Mouse (Mus musculus) limb, embryonic 15.5 days (tissue): ENCODE measurements around the gene Srp14. TPM values are rescaled to one million over a fixed set of nuclear protein-coding genes. Genes with fewer than 3 reads are reported as not detected.

Experiments
- ATAC-seq: fragments of 200-750 bp; cut with Nextera tagmentation; 2 replicates; pipeline ENCODE4 v1.8.0; 2017; ENCODE audit warnings: low read depth, moderate TSS enrichment; ENCODE audit not compliant: insufficient number of reproducible peaks, low FRiP score, low TSS enrichment
- H3K27ac ChIP-seq: fragments of 300-500 bp; sonication (generic); 2 replicates; pipeline ENCODE4 v1.5.1; 2015; ENCODE audit warnings: moderate library complexity, mild to moderate bottlenecking, inconsistent platforms
- H3K27me3 ChIP-seq: fragments of 300-500 bp; sonication (generic); 2 replicates; pipeline ENCODE4 v1.6.1; 2015; ENCODE audit warnings: inconsistent platforms
- H3K36me3 ChIP-seq: fragments of 300-500 bp; sonication (generic); 2 replicates; pipeline ENCODE4 v1.6.1; 2015; ENCODE audit warnings: inconsistent platforms
- H3K4me1 ChIP-seq: fragments of 300-500 bp; sonication (generic); 2 replicates; pipeline ENCODE4 v1.6.1; 2015; ENCODE audit warnings: inconsistent platforms
- H3K4me2 ChIP-seq: fragments of 300-500 bp; sonication (generic); 2 replicates; pipeline ENCODE4 v1.6.1; 2015; ENCODE audit warnings: mild to moderate bottlenecking, inconsistent platforms
- H3K4me3 ChIP-seq: fragments of 300-500 bp; sonication (generic); 2 replicates; pipeline ENCODE4 v1.5.1; 2015; ENCODE audit warnings: mild to moderate bottlenecking, inconsistent platforms
- H3K9ac ChIP-seq: fragments of 300-500 bp; sonication (generic); 2 replicates; pipeline ENCODE4 v1.6.1; 2015; ENCODE audit warnings: inconsistent platforms
- H3K9me3 ChIP-seq: fragments of 300-500 bp; sonication (generic); 2 replicates; pipeline ENCODE4 v1.6.1; 2016; ENCODE audit warnings: inconsistent platforms
- WGBS: fragments of 180-500 bp; shearing (Covaris S2); methylation state at CpG from one replicate; pipeline ENCODE4 v1.1.7; 2015; 5-methylcytosine and 5-hydroxymethylcytosine counted together
- polyA plus RNA-seq: library from polyadenylated mRNA; unstranded; fragments of >200 nt; fragmentation: Nextera tagmentation; extraction: Ambion mirVana; gene quantifications from 2 replicates; pipeline ENCODE4 v1.2.1, GENCODE M21; 2015

Gene Srp14
- polyA plus RNA-seq, 1 experiment from 2014 or later, result 240 TPM

GRCm38 (mm10) chr2:118507126-118507525 lies 27.6 kb upstream of the Srp14 start:
- no peak overlapping the region for H3K4me2 ChIP-seq
- no peaks in the 10 kb centered on the region for H3K27me3 ChIP-seq
- peaks cover 22% of the 10 kb centered on the region for H3K4me1 ChIP-seq
- ATAC-seq, result no peak
- H3K36me3 ChIP-seq, result no peaks in the 10 kb centered on the region
- H3K9ac ChIP-seq, result no peak overlapping the region
- H3K9me3 ChIP-seq, result no peaks in the 10 kb centered on the region
- no peak overlapping the region for H3K27ac ChIP-seq
- no peak overlapping the region for H3K4me3 ChIP-seq
- 79% methylated on average over 7 of the region's 7 CpGs for WGBS

GRCm38 (mm10) chr2:118500191-118500590 lies 20.7 kb upstream of the Srp14 start:
- H3K4me2 ChIP-seq, result no peak overlapping the region
- ATAC-seq, result no peak
- H3K9ac ChIP-seq, result no peak overlapping the region
- WGBS, result 73% methylated on average over 2 of the region's 2 CpGs
- peak overlapping the region; percentile 48 for H3K27ac ChIP-seq
- H3K9me3 ChIP-seq, result no peaks in the 10 kb centered on the region
- H3K4me1 ChIP-seq, result peaks cover 33% of the 10 kb centered on the region
- H3K4me3 ChIP-seq, result no peak overlapping the region
- no peaks in the 10 kb centered on the region for H3K36me3 ChIP-seq
- no peaks in the 10 kb centered on the region for H3K27me3 ChIP-seq

GRCm38 (mm10) chr2:118499135-118499961 lies 19.8 kb upstream of the Srp14 start:
- Histone ChIP-seq H3K27me3 (no peaks in the 10 kb centered on the region), H3K4me3 (no peak overlapping the region), H3K4me2 (no peak overlapping the region), H3K4me1 (peaks cover 35% of the 10 kb centered on the region), H3K36me3 (no peaks in the 10 kb centered on the region), H3K9me3 (no peaks in the 10 kb centered on the region), H3K9ac (no peak overlapping the region), H3K27ac (peak overlapping the region; percentile 60)
- WGBS, result 14% methylated on average over 20 of the region's 20 CpGs
- peak; percentile 61 for ATAC-seq

GRCm38 (mm10) chr2:118498476-118498875 lies 19.0 kb upstream of the Srp14 start:
- H3K9ac ChIP-seq, result no peak overlapping the region
- no peak for ATAC-seq
- no peak overlapping the region for H3K27ac ChIP-seq
- no peak overlapping the region for H3K4me3 ChIP-seq
- peaks cover 35% of the 10 kb centered on the region for H3K4me1 ChIP-seq
- H3K27me3 ChIP-seq, result no peaks in the 10 kb centered on the region
- 81% methylated on average over 6 of the region's 6 CpGs for WGBS
- H3K4me2 ChIP-seq, result no peak overlapping the region
- no peaks in the 10 kb centered on the region for H3K9me3 ChIP-seq
- no peaks in the 10 kb centered on the region for H3K36me3 ChIP-seq

- no peaks in the 10 kb centered on the region for H3K27me3 ChIP-seq
- 81% methylated on average over 5 of the region's 5 CpGs for WGBS
- ATAC-seq, result no peak
- H3K4me2 ChIP-seq, result no peak overlapping the region
- H3K4me1 ChIP-seq, result peaks cover 35% of the 10 kb centered on the region
- no peak overlapping the region for H3K27ac ChIP-seq
- H3K9me3 ChIP-seq, result no peaks in the 10 kb centered on the region
- H3K4me3 ChIP-seq, result no peak overlapping the region
- no peak overlapping the region for H3K9ac ChIP-seq
- no peaks in the 10 kb centered on the region for H3K36me3 ChIP-seq
Measured at GRCm38 (mm10) chr2:118497890-118498289, 18.4 kb upstream of the Srp14 start.

- WGBS, result 72% methylated on average over 9 of the region's 9 CpGs
- Histone ChIP-seq H3K9ac (no peak overlapping the region), H3K27me3 (no peaks in the 10 kb centered on the region)
Measured at GRCm38 (mm10) chr2:118495024-118495423, 15.5 kb upstream of the Srp14 start.

GRCm38 (mm10) chr2:118491741-118492395 lies 12.4 kb upstream of the Srp14 start:
- no peaks in the 10 kb centered on the region for H3K36me3 ChIP-seq
- no peak overlapping the region for H3K27ac ChIP-seq
- H3K4me2 ChIP-seq, result no peak overlapping the region
- H3K4me3 ChIP-seq, result no peak overlapping the region
- no peak for ATAC-seq
- H3K27me3 ChIP-seq, result no peaks in the 10 kb centered on the region
- H3K9me3 ChIP-seq, result no peaks in the 10 kb centered on the region
- 65% methylated on average over 4 of the region's 4 CpGs for WGBS
- peaks cover 12% of the 10 kb centered on the region for H3K4me1 ChIP-seq
- no peak overlapping the region for H3K9ac ChIP-seq

More at GRCm38 (mm10) chr2:118495024-118495423, 15.5 kb upstream of the Srp14 start:
- Histone ChIP-seq H3K36me3 (no peaks in the 10 kb centered on the region), H3K9me3 (no peaks in the 10 kb centered on the region), H3K4me3 (no peak overlapping the region), H3K27ac (no peak overlapping the region), H3K4me1 (peaks cover 29% of the 10 kb centered on the region), H3K4me2 (no peak overlapping the region)
- no peak for ATAC-seq

- WGBS, result 38% methylated on average over 5 of the region's 5 CpGs
- Histone ChIP-seq H3K4me3 (no peak overlapping the region), H3K27me3 (no peaks in the 10 kb centered on the region), H3K27ac (no peak overlapping the region), H3K4me2 (no peak overlapping the region), H3K9ac (no peak overlapping the region), H3K9me3 (no peaks in the 10 kb centered on the region), H3K36me3 (no peaks in the 10 kb centered on the region), H3K4me1 (peaks cover 12% of the 10 kb centered on the region)
- ATAC-seq, result 0 out of 2 replicates have a peak, but pooled peaks have one; percentile 40
Measured at GRCm38 (mm10) chr2:118491281-118491731, 11.8 kb upstream of the Srp14 start.

- Histone ChIP-seq H3K9me3 (no peaks in the 10 kb centered on the region), H3K4me3 (no peak overlapping the region), H3K27me3 (no peaks in the 10 kb centered on the region), H3K4me1 (peaks cover 12% of the 10 kb centered on the region), H3K4me2 (no peak overlapping the region), H3K9ac (no peak overlapping the region), H3K36me3 (no peaks in the 10 kb centered on the region), H3K27ac (no peak overlapping the region; the same call in 1 of the 2 replicates)
- WGBS, result 29% methylated on average over 12 of the region's 12 CpGs
- 0 out of 2 replicates have a peak, but pooled peaks have one; percentile 31 for ATAC-seq
Measured at GRCm38 (mm10) chr2:118490241-118491091, 11.0 kb upstream of the Srp14 start.

GRCm38 (mm10) chr2:118487806-118488205 lies 8.3 kb upstream of the Srp14 start:
- H3K4me3 ChIP-seq, result no peak overlapping the region

GRCm38 (mm10) chr2:118486933-118487332 lies 7.4 kb upstream of the Srp14 start:
- no peaks in the 10 kb centered on the region for H3K27me3 ChIP-seq
- H3K4me2 ChIP-seq, result no peak overlapping the region
- no peaks in the 10 kb centered on the region for H3K36me3 ChIP-seq
- no peak overlapping the region for H3K4me3 ChIP-seq
- no peak overlapping the region for H3K9ac ChIP-seq
- H3K4me1 ChIP-seq, result peaks cover 10% of the 10 kb centered on the region
- WGBS, result 15% methylated on average over 12 of the region's 12 CpGs
- ATAC-seq, result no peak
- H3K27ac ChIP-seq, result no peak overlapping the region
- H3K9me3 ChIP-seq, result no peaks in the 10 kb centered on the region

More at GRCm38 (mm10) chr2:118487806-118488205, 8.3 kb upstream of the Srp14 start:
- Histone ChIP-seq H3K27ac (no peak overlapping the region), H3K27me3 (no peaks in the 10 kb centered on the region), H3K36me3 (no peaks in the 10 kb centered on the region), H3K9ac (no peak overlapping the region), H3K9me3 (no peaks in the 10 kb centered on the region), H3K4me2 (no peak overlapping the region), H3K4me1 (peaks cover 10% of the 10 kb centered on the region)
- 66% methylated on average over 3 of the region's 3 CpGs for WGBS
- ATAC-seq, result no peak
